Mouse (Mus musculus): Measurements from ENCODE around the gene Rala.
A peak's percentile ranks its signal among the peaks of the same experiment; 100 is the strongest.
"Not testable (repeated sequence)": the region's sequence is repeated elsewhere in the genome, so short reads cannot be mapped to it uniquely, and the experiment has no call there.

The Rala gene

GRCm38 (mm10) chr13:17944078-17944917 is at the start of gene Rala:
Gene Rala (minus strand): TSS chr13:17944239.
- DNase-seq (ENCODE audit: low read depth, low spot score): peak; percentile 80

DNA sequence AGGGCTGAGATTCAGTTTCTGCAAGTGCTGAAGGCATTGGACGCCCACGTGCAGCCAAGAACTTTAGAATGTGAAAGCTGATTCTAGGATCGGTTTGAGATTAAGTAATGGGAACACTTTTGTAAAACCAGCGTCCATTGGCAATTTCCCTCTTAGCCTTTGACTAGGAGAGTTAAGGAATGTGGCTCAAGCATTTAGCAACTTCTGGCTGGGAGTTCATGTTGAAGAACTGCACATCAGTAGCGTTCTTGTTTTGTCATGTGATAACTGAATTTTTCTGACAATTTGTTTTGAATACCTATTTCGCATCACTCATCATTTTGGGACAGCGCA is 49.4 kb upstream of the Rala start:
- DNase-seq (ENCODE audit: low read depth, low spot score): no peak

- peak; percentile 85 for DNase-seq (ENCODE audit: low read depth, low spot score)
These were observed 48.9 kb upstream of the Rala start, which contains the start of gene Yae1d1 for GRCm38 (mm10) chr13:17992697-17993514. Gene Yae1d1 (minus strand): TSS chr13:17993349.

DNA sequence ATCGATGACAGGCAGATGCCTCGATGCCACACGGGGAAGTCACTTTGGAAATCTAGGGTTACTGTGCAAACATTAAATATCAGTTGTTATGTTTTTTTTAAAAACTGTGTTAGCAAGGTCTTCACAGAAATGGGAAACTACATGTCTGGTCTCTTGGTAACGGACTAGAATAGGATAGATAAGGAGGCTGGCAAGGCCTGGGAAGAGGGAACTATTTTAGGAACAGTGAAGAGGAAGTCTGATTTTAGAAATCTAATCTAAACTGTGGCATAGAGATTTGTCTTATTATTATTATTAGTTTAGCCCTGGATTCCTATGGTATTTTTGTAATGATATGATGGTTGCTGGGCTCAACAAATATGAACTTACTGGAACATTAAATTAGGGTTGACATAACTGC is 48.0 kb upstream of the Rala start:
- no peak for DNase-seq (ENCODE audit: low read depth, low spot score)

DNA sequence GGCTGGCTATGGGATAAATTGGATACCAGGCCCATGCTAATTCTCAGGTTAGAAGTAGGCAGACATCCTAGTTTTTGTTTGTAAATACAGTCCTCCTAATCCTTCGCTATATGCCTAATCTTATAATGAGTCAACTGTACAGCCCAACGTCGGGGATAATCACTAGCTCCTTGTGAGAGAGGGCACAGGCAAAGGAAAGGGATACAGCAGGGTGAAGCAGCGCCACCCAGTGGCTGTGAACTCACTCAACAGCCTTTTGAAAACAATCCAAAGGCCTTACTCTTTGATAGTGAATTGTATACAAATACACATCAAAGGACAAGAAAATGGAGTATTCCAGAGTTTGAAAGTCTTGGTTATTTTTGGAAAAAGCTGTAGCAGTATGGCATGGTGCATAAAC is 39.2 kb upstream of the Rala start:
- peak; percentile 65 for DNase-seq (ENCODE audit: low read depth, low spot score)

DNA sequence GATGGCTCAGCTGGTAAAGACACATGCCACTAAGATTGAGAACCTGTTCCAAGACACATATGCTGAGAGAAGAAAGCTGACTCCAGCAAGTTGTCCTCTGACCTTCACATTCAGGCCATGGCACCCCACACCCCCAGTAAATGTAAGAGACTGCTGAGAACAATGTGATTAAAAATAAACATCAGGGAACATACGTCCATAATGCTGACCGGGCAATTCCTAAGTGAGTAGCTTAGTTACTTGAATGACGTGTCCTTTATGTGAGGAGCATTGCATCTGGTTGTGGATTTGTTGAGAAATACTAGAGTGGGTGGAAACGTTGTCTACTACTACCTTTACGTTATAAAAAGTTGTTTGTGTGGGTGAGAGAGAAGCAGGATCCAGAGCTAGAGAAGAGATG is 38.6 kb upstream of the Rala start:
- DNase-seq (ENCODE audit: low read depth, low spot score): no peak

DNA sequence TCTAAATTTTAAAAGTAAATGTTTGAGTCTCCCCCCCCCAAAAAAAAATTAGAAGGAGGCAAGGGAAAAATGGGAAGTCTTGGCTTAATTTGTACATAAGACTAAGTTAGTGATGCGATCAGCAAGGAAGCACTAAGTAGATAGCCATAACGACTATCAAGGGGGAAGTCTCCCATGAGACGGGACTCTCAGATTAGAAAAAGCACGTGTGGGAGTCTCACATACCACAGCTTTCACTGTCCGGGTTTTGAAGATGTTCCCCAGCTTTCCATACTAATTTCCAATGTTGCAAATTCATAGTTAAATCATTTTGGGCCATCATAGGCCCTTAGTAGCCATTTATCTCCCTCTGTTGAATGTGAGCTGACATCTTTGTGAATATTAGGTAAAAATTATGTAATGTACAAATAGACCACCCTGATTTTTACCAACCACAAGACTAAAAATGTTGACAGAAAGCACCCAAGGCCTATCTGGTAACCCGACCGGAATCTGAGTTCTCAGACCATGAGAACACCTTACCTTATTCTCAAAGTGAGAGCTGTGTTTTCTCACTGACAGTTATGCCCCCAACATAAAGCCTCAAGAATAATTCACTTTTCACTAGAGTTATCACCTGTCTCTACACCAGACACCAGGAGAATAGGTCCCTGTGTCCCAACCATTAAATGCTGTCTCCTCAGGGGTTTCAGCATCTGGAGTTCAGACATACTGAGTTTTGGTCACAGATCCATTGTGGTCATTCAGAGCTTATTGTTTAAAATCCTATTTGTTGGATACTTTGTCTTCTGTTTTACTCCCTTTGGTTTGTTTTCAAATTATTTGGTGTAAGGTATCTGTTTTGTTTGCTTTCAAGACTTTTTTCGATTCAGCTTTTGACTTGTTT is 33.1 kb upstream of the Rala start:
- DNase-seq (ENCODE audit: low read depth, low spot score): no peak

- peak; percentile 96 for DNase-seq (ENCODE audit: low read depth, low spot score)
These were observed 31.9 kb upstream of the Rala start for GRCm38 (mm10) chr13:17975891-17976290.

DNA sequence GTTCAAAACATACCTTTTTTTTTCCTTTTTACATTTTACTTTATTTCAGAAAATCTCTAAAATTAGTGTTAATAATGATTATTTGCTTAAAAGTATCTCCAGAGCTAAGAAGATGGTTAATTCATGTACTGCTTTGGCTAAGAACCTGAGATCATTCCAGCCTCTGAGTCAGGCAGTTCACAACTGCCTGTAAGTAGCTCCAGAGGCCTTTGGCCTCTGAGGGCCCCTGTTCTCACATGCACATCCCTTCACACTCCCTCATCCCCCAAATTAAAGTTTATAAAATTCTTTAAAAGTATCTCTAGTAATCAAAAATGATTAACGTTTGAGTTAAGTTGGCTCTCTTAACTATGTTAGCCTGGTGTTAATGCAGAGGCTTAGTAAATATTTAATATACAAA is 31.4 kb upstream of the Rala start:
- peak; percentile 53 for DNase-seq (ENCODE audit: low read depth, low spot score)

DNA sequence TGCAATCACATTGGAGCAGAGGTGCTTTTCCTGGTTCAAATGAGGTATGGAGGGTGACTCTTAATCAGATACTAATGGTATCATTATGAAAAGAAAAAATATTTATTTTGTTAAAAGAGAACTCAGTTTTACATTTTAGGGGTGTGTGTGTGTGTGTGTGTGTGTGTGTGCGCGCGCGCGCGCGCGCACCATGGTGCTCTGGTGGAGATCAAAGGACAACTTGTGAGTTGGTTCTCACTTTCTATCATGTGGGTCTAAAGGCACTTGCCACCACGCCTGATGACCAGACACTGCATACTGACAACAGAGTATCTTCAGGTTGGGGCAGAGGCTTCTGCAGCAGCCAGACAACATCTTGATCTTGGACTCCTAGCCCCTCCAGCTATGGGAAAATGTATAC is 30.7 kb upstream of the Rala start:
- DNase-seq (ENCODE audit: low read depth, low spot score): no peak

DNA sequence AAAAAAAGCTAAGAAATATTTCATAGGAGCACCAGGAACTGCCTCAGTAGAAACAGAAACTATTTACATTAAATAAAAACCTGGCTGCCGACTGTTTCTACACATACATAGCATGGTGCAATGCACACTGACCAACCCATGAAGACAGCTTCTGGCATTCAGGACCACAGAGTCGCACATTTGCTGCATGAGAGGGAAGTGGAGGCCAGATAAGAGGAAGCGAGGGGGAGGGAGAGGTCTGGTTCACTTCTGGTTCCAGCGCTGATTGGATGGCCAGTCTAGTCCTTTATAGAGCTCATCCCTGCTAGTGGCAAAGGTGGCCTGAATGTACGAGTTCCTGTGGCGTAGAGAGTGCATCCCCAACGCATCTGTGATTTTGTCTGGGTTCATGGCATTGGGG is 16.6 kb upstream of the Rala start:
- no peak for DNase-seq (ENCODE audit: low read depth, low spot score)

DNA sequence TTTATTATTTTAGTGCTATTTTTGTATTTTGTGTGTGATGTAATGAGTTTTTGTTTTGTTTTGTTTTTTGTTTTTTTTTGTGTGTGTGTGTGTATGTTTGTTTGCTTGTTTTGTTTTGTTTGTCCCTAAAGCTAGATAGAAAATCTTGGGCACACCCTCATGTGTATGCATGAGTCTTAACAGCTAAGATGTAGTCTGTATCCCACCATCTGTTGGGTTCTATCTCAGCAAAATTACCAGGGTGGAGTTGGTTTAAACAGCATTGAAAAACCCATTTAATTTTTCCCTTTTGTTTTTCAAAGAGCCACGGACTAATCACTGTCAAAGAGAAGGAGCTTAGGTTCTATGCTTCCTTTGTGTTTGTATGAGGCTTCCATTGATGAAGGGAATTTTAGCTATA is 10.2 kb upstream of the Rala start:
- DNase-seq (ENCODE audit: low read depth, low spot score): no peak

- not testable (repeated sequence) for DNase-seq (ENCODE audit: low read depth, low spot score)
These were observed 6.5 kb upstream of the Rala start for GRCm38 (mm10) chr13:17950581-17950980.

- no peak for DNase-seq (ENCODE audit: low read depth, low spot score)
These were observed 5.5 kb upstream of the Rala start for GRCm38 (mm10) chr13:17949555-17949954.

DNA sequence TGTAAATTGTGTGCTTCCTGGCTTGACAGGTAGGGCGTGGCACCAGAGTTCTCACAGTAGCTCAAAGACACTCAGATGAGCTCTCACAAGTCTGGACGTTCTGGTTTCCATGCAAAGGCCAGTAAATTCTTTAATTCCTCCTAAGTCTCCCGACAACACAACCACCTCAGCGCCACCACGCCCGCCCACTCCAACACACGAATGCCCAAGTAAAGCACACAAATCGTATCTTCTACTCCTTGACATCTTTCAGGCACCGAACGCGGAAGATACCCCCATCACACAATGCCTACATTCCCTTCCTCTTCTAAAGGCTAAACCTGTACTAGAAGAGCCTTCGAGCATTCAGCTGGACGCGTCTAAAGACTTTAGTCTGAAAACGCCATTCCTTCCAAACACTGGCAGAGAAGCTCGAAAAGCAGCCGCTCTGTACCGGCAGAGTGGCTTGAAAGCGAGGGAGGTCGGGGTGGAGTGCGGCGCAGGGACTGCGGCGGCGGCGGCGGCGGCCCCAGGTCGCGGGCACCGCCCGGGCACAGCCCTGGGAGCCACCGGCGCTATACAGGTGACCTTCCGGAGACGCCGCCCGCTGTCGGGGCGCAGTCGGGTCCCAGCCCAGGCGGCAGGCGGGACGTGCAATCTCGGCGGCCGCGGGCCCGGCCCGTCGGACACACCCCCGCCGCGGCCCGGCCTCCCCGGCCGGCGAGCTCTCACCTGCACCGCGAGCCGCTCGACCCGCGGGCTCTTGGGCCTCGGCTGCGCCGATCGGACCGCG is 547 bp downstream of the Rala start:
- peak; percentile 39 for DNase-seq (ENCODE audit: low read depth, low spot score)

DNA sequence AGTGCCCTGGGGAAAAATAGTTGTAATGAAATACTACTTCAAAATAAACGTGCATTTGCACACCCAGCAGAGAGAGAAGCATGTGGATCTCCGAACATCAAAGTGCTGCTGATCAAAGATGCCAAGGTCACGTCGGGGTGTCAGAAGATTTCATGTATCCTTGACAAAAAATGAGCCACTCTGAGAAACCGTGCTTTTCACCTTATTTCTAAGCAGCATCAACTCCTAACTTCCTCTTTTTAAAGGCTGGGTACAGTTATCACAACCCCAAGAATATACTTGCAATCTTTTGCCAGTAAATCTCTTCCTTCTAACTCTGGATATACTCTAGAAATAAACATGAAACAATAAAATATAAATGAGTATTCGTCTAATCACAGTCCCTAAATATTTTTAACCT is 1.7 kb downstream of the Rala start:
- DNase-seq (ENCODE audit: low read depth, low spot score): no peak

DNA sequence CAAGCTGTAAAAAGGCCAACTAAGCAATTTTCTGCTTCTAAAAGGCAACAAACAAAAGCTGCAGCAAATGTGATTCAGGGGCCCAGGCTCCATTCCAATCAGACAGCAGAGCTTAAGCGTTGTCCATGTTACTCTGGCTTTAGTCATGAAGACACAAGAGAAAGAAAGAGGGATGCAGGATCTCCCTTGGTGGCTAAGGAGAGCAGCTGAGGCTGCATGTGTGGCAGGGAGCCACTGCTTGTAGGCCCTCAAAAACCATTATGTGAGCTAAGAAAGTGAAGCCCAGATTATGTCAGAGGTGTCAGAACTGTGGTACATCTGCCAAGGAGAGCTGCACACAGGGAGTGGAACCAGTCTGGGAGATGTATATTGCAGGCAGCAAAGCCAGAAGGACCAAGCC is 36.7 kb downstream of the Rala start:
- DNase-seq (ENCODE audit: low read depth, low spot score): no peak

GRCm38 (mm10) chr13:17901474-17901873 is 42.6 kb downstream of the Rala start:
- no peak for DNase-seq (ENCODE audit: low read depth, low spot score)

DNA sequence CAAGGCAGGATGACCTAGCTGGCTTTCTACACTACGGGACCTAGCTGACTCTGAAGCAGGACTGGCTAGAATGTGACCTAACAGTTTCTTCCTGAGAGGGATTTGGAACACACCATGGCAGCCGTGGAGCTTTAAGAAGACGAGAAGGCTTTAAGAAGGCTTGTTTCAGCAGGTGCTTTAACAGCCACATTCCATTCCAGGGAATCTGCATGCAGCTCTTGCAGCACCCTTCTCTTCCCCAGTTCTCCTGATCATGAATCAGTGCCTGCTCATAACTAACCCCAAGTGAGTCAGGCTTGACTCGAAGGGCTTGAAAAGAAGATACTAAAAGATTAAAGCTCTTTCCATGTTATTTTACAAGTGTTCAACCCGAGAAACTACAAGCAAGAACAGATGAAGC is 43.4 kb downstream of the Rala start:
- DNase-seq (ENCODE audit: low read depth, low spot score): peak; percentile 58

DNA sequence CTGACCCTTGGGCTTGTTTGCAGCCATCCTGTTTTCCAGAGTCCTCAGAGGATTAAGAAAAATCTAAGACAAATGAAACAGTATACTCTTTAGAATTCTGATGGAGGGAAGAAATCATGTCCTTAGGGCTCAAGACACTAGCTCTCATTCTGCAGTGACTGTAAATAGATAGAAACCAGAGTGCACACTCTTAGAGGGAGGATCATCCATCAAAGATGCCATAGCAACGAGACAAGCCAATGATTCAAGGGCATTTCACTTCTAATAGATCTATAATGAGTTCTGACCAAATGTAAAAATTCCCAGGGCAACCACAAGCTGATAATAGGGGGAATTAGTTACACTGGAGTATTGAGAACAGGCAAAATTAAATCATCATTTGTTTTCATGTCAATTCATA is 47.0 kb downstream of the Rala start:
- DNase-seq (ENCODE audit: low read depth, low spot score): no peak

- no peak for DNase-seq (ENCODE audit: low read depth, low spot score)
These were observed 52.5 kb downstream of the Rala start for GRCm38 (mm10) chr13:17891545-17891944.

Data from 3T3-L1 (cell line).